Mouse (Mus musculus): ENCODE measurements at regions not wholly inside any gene's neighbourhood (a gene's known extent, or its start where the extent isn't known, plus 50 kb on each side); places are given as distances from the start of the nearest gene placed in this dataset.
A peak's percentile ranks its signal among the peaks of the same experiment; 100 is the strongest.

DNA sequence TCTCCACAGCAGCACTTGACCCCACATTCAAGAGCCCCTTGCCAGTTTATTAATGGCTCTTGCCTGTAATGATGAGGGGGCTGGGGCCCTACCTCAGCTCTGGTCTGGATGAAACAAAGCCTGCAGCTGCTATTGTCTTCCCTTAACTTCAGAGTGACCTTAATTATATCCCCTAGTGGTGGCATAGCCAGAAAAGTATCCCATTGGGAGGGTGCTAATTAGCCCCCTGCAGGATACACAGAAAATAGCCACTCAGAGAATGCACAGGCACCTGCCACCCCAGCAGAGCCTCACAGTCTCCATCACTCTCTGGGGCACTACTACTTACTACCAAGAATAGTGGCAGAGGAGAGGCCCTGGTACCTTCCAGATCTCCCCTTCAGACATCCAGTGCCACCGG is 150.0 kb downstream of the Zfp706 start:
- no peak for DNase-seq (ENCODE audit: low spot score in 2 of 2)

DNA sequence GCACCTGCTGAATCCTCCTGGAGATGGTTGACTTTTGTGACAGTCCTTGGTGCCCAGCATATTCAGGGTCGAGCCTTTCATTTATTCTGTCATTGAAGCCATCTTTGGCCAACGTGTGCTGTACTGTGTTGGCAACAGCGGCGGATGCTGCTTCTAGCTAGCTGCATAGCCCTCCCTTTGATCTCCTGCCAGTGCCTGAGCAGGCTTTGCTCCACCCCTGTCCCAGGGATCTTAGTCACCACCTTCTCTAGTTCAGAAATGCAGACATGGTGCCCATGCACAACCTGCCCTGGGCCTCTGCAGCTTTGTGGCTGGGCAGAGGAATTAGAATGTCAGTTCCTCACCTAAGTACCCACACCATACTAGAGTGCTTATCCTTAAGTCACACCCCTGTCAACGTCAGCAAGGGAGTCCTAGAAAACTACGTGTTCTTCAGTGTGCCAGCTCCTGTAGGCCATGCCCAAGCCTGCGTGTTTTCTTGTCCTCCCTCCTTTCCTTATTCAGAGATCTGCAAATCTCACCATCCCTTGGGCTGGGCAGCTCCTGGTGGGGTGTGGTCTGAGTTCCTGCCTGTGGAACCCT is 151.9 kb downstream of the Zfp706 start:
- DNase-seq (ENCODE audit: low spot score in 2 of 2), result no peak

DNA sequence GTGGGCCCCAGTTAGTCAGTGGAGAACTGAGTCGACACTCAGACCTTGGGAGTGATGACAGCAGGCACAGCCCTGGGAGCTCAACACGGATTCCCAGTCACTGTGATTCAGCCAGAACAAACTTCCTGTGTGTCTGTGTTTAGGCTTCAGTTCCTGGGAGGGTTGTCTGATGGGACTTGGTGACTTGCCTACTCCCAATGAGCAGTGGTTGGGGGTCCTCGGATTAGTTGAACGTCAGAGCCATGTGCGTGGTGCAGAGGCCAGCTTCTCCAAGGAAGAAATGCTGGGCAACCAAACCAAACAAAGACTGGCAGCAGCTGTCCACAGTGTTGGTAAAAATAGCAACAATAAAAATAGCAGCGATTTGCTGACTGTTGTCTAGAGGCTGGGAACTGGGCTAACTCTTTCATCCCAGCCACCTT is 152.7 kb downstream of the Zfp706 start:
- DNase-seq (ENCODE audit: low spot score in 2 of 2), result no peak

DNA sequence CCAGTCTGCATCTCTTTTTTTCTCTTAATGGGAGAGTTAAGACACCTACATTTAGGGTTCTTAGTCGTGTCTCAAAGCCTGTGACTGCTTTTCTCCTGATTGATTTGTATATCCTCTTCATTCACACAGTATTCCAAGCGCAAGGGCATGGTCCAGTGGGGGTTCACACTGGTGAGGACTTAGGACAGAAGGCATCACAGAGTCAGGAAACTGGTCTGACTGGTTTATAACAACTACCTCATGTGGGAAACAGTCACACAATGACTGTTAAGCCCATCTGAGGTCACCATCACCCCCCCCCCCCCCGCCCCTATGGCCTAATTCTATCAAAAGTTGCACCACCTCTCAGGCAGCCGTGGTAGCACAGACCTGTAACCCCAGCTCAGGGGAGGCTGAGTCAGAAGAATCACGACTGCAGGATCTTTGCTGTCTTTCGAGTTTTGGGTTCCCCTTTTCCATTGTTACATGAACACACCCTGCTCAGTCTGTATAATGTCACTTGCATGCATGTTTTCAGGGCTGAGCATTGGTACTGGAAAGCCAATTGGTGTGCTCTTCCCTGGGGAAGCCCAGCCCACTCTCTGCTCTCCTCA is 155.2 kb downstream of the Zfp706 start:
- no peak for DNase-seq (ENCODE audit: low spot score in 2 of 2)

DNA sequence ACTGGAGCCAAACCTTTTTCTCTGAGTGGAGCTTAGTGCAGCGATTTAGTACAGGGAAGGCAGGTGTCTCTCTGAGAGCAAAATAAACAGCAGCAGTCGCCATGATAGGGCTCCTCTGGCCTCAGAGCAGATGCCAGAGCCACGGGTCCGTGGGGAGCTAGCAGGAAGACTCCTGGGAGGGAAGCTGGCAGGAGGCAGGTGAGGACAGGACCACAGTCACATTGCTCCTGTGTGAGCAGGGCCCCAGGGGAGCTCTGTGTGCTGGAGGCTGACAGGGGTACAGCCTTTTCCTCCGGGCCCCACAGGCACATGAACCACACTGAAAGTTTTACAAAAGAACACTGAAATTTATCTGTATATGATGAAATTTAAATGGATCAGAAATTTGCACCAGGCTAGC is 159.3 kb downstream of the Zfp706 start:
- peak; percentile 37 to 44 for DNase-seq (ENCODE audit: low spot score in 2 of 2)

DNA sequence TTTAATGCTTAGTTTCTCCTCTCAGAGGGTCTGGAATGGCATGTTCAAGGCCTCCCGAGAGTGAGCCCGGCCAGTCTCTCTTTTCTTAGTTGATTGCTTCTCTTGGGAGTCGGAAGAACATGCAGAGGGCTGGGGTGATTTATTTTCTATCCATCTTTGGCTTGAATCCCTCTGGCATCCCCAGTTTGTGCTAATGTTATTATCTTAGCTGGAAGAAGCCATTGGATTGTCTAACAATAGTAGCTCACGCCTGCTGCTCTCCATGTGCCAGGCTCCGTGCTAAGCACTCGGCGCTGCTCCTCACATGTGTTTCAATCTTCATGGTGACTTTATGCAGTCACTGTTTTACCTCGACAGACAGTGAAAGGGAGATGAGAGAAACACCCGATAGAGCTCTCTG is 160.8 kb downstream of the Zfp706 start:
- DNase-seq (ENCODE audit: low spot score in 2 of 2), result no peak
